Mouse (Mus musculus): ENCODE data around the gene Napsa. TPM values are rescaled to one million over a fixed set of nuclear protein-coding genes. Genes with fewer than 3 reads are reported as not detected.

The Napsa gene
- total and polyA plus RNA-seq, 2 experiments from 2014 or later: 0.79 TPM; not detected in 1

DNA sequence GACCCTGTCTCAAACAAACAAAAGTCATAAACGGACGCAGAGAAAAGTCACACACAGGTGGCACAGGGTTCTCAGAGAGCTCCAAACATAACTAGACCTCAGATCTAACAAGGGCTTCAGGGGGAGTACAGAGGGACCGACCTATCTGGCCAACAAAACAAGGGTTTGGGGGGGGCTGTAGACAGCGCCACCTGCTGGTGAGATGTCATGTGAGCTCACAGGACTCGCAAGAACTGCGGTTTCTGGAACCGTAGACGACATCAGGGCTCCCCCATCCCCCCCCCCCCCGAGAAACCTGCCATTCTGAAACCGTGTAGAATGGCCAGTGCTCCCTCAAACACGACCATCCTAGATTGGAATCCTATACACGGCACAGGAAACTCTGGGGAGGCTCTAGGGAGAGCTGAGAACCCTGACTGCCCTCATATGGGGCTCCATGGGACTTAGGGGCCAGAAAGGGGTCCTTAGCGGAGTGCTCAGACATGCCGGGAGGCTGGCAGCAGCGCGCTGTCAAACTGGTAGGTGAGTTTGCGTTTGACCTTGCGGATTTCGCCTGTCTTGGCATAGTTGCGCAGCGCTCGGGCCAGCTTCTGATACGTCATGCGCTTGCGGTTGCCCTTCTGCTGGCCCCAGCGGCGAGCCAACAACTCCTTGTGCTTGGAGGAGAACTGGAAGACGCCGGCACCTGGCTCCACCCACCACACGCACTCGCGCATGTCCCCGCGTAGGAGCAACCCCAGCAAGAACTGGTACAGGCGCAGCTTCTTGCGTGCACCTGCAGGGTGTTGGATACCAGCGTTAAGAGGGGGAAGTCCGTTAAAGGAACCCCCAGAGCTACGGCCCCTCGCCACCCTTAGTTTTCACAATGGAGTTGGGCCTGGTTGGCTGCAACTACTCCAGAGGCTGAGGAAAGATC lies 44.4 kb upstream of the Napsa start:
- Histone ChIP-seq H3K9me3 (ENCODE audit: low read length) (no peaks in the 10 kb centered on the region), H3K36me3 (ENCODE audit: insufficient read depth, low read length) (no peaks in the 10 kb centered on the region), H3K4me3 (ENCODE audit: low read depth, low read length) (peak overlapping the region; percentile 34), H3K4me1 (ENCODE audit: insufficient read depth, low read length) (no peaks in the 10 kb centered on the region), H3K9ac (replicated peaks; ENCODE audit: low read length, poor library complexity, severe bottlenecking) (peak overlapping the region; percentile 58), H3K27me3 (ENCODE audit: insufficient read depth, low read length) (0 out of 2 replicates have a peak, but pooled peaks cover 4% of the 10 kb centered on the region), H3K4me2 (ENCODE audit: low read depth, low read length, poor library complexity, severe bottlenecking) (peak overlapping the region; percentile 68), H3K27ac (ENCODE audit: low read depth, low read length) (no peak overlapping the region)
- ATAC-seq (ENCODE audit: low FRiP score) (peak; percentile 32; the same call in 1 of the 2 replicates), DNase-seq (ENCODE audit: low spot score) (peak; percentile 74)
- TF ChIP-seq CTCF (IDR thresholded peaks at IDR 0.05): peak; percentile 86
- WGBS: 7% methylated on average over 38 of the region's 40 CpGs

DNA sequence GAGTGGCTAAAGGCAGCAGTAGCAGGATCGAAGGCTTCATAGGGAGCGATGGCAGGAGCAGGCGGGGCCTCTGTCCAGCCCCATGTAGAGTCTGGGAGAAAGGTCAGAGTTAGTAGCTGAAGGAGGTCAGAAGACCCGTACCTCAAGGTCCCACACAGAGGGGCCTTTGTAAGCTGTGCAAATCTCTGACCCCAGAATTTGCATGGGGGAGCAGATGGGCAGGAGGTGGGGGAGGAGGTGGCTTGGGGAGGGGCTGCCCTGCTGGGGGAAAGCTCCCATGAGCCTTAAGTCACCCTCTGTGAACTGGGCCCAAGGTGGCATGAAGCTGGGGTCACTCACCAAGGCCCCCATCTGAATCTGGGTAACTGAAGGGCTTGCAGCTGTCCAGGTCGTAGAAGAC lies 42.7 kb upstream of the Napsa start:
- no peak for TF ChIP-seq CTCF (IDR thresholded peaks at IDR 0.05)
- H3K4me2 ChIP-seq (ENCODE audit: low read depth, low read length, poor library complexity, severe bottlenecking): no peak overlapping the region
- no peaks in the 10 kb centered on the region for H3K9me3 ChIP-seq (ENCODE audit: low read length)
- DNase-seq (ENCODE audit: low spot score) (no peak), ATAC-seq (ENCODE audit: low FRiP score) (no peak)
- no peak overlapping the region for H3K4me3 ChIP-seq (ENCODE audit: low read depth, low read length)
- H3K4me1 ChIP-seq (ENCODE audit: insufficient read depth, low read length): no peaks in the 10 kb centered on the region
- no peak overlapping the region for H3K9ac ChIP-seq (replicated peaks; ENCODE audit: low read length, poor library complexity, severe bottlenecking)
- H3K36me3 ChIP-seq (ENCODE audit: insufficient read depth, low read length): no peaks in the 10 kb centered on the region; the same call in 1 of the 2 replicates
- WGBS: 74% methylated on average over 5 of the region's 5 CpGs
- 0 out of 2 replicates have a peak, but pooled peaks cover 3% of the 10 kb centered on the region for H3K27me3 ChIP-seq (ENCODE audit: insufficient read depth, low read length)
- no peak overlapping the region for H3K27ac ChIP-seq (ENCODE audit: low read depth, low read length)

DNA sequence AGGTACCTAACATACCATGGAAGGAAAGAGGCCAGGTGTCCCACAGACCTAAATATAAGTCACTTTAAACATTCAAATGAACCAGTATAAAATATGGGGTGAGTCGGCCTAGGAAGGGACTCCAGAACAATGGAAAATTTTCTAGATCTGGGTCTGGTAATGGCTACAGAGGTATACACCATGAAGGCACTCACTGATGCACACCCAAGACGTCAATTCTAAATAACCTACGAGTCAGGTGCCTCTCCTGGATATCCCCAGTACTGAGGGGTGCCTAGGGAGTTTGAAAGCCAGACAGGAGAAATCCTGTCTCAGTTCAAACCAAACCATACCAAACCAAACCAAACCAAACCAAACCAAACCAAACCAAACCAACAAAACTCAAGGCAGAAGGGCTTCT lies 41.7 kb upstream of the Napsa start:
- no peak overlapping the region for H3K4me2 ChIP-seq (ENCODE audit: low read depth, low read length, poor library complexity, severe bottlenecking)
- H3K36me3 ChIP-seq (ENCODE audit: insufficient read depth, low read length): no peaks in the 10 kb centered on the region; the same call in 1 of the 2 replicates
- DNase-seq (ENCODE audit: low spot score): no peak
- 76% methylated on average over 3 of the region's 3 CpGs for WGBS
- H3K4me1 ChIP-seq (ENCODE audit: insufficient read depth, low read length): no peaks in the 10 kb centered on the region
- no peak for TF ChIP-seq CTCF (IDR thresholded peaks at IDR 0.05)
- no peaks in the 10 kb centered on the region for H3K27me3 ChIP-seq (ENCODE audit: insufficient read depth, low read length)
- no peak for ATAC-seq (ENCODE audit: low FRiP score)
- no peak overlapping the region for H3K9ac ChIP-seq (replicated peaks; ENCODE audit: low read length, poor library complexity, severe bottlenecking)
- H3K27ac ChIP-seq (ENCODE audit: low read depth, low read length): no peak overlapping the region
- H3K9me3 ChIP-seq (ENCODE audit: low read length): no peaks in the 10 kb centered on the region
- no peak overlapping the region for H3K4me3 ChIP-seq (ENCODE audit: low read depth, low read length)

DNA sequence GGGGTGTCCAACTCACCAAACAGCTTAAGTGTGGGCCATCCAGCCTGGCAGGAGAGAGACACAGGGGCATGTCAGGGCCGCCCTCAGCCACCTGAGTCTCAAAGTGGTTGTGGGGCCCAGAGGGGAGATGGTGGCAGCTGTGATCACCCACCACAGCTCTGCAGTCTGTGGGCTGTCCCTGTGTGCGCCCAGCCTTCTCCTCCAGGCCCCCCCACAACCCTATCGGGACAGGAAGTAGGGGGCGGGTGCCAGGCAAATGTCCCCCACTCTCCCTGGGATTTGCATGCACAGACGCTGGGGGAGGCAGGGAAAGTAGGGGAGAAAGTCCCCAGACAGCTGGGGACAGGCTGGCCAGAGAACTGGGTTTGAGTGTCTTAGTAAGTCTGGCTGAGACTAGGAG lies 41.0 kb upstream of the Napsa start:
- no peak for ATAC-seq (ENCODE audit: low FRiP score)
- no peaks in the 10 kb centered on the region for H3K4me1 ChIP-seq (ENCODE audit: insufficient read depth, low read length)
- no peak for TF ChIP-seq CTCF (IDR thresholded peaks at IDR 0.05)
- no peaks in the 10 kb centered on the region for H3K27me3 ChIP-seq (ENCODE audit: insufficient read depth, low read length)
- H3K4me3 ChIP-seq (ENCODE audit: low read depth, low read length): no peak overlapping the region
- 50% methylated on average over 5 of the region's 5 CpGs for WGBS
- no peaks in the 10 kb centered on the region for H3K9me3 ChIP-seq (ENCODE audit: low read length)
- no peak overlapping the region for H3K27ac ChIP-seq (ENCODE audit: low read depth, low read length)
- no peaks in the 10 kb centered on the region; the same call in 1 of the 2 replicates for H3K36me3 ChIP-seq (ENCODE audit: insufficient read depth, low read length)
- DNase-seq (ENCODE audit: low spot score): no peak
- H3K9ac ChIP-seq (replicated peaks; ENCODE audit: low read length, poor library complexity, severe bottlenecking): no peak overlapping the region
- no peak overlapping the region for H3K4me2 ChIP-seq (ENCODE audit: low read depth, low read length, poor library complexity, severe bottlenecking)

DNA sequence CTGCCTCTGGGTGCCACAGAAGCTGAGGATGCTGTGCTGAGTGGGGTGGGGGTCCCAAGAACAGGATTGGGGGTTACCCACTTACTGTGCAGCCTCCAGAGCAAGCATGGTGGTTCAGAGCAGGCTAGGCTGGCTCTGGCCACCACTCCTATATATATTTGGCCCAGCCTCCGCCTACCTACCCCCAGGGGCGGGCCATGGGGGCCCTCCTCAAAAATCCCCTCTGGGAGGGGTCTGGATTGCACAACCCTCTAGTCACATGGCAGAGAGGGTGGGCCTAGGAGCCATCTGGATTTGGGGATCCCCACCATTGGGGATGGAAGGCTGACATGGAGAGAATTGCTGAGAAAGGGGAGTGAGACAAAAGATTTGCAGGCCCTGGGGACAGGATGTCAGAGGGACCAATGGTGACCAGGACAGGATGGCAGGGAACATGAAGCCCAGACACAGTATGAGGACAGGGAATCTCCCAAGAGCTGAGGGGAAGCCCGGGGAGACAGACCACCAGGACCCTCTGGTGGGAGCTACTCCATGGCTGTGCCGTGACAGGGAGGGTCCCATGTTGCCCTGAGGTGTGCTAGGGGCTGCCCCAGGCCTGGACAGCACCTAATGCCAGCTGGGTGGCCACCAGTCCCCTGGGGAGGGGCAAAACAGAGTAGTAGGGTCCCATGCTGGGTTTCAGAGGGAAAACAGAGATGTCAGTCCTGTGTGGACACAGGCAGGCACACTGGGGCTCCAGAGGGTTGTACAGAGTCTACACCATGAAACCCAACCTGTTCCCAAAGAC lies 40.0 kb upstream of the Napsa start, which contains the start of gene Spib:
Spib (minus strand) TSS at position 126 of the 787 bp plus-strand sequence.
- Histone ChIP-seq H3K27me3 (ENCODE audit: insufficient read depth, low read length) (no peaks in the 10 kb centered on the region), H3K4me3 (ENCODE audit: low read depth, low read length) (no peak within 1 kb of the TSS), H3K9me3 (ENCODE audit: low read length) (no peaks in the 10 kb centered on the region), H3K9ac (replicated peaks; ENCODE audit: low read length, poor library complexity, severe bottlenecking) (no peak within 1 kb of the TSS), H3K4me2 (ENCODE audit: low read depth, low read length, poor library complexity, severe bottlenecking) (no peak within 1 kb of the TSS), H3K36me3 (ENCODE audit: insufficient read depth, low read length) (no peaks in the 10 kb centered on the region; the same call in 1 of the 2 replicates), H3K27ac (ENCODE audit: low read depth, low read length) (no peak within 1 kb of the TSS), H3K4me1 (ENCODE audit: insufficient read depth, low read length) (no peaks in the 10 kb centered on the region)
- 83% methylated on average over 4 of the region's 4 CpGs for WGBS
- DNase-seq (ENCODE audit: low spot score) (no peak), ATAC-seq (ENCODE audit: low FRiP score) (no peak)
- TF ChIP-seq CTCF (IDR thresholded peaks at IDR 0.05): no peak

Data from midbrain, postnatal 0 days (tissue).